Mouse (Mus musculus) heart, postnatal 0 days (tissue): ENCODE measurements around the gene Trir. TPM values are rescaled to one million over a fixed set of nuclear protein-coding genes. Genes with fewer than 3 reads are reported as not detected.

Experiments used
- ATAC-seq: fragments of 200-750 bp; cut with Nextera tagmentation; 2 replicates; pipeline ENCODE4 v1.8.0; 2017; ENCODE audit warnings: low read depth, moderate number of reproducible peaks, moderate library complexity; ENCODE audit not compliant: insufficient read depth
- DNase-seq: peaks from one replicate; pipeline ENCODE4 v3.0.0-alpha.2; 2016; ENCODE audit warnings: low spot score
- H3K27ac ChIP-seq: fragments of 300-500 bp; sonication (generic); 2 replicates; pipeline ENCODE4 v1.5.1; 2014; ENCODE audit warnings: low read depth, mild to moderate bottlenecking
- H3K27me3 ChIP-seq: fragments of 300-500 bp; sonication (generic); 2 replicates; pipeline ENCODE4 v1.6.1; 2014; ENCODE audit warnings: low read length, mixed read lengths; ENCODE audit not compliant: control insufficient read depth, insufficient read depth
- H3K36me3 ChIP-seq: fragments of 300-500 bp; sonication (generic); replicated peaks from 2 replicates; pipeline ENCODE4 v1.6.1; 2014; ENCODE audit warnings: low read length, mixed read lengths; ENCODE audit not compliant: control insufficient read depth, insufficient read depth
- H3K4me1 ChIP-seq: fragments of 300-500 bp; sonication (generic); 2 replicates; pipeline ENCODE4 v1.6.1; 2014; ENCODE audit warnings: antibody characterized with exemption; ENCODE audit not compliant: control insufficient read depth, insufficient read depth
- H3K4me2 ChIP-seq: fragments of 300-500 bp; sonication (generic); 2 replicates; pipeline ENCODE4 v1.6.1; 2014; ENCODE audit warnings: low read depth, mild to moderate bottlenecking, low read length, moderate library complexity
- H3K4me3 ChIP-seq: fragments of 300-500 bp; sonication (generic); 2 replicates; pipeline ENCODE4 v1.5.1; 2014; ENCODE audit warnings: low read depth, low read length
- H3K9ac ChIP-seq: fragments of 300-500 bp; sonication (generic); replicated peaks from 2 replicates; pipeline ENCODE4 v1.6.1; 2014; ENCODE audit warnings: low read depth, low read length, mixed read lengths
- H3K9me3 ChIP-seq: fragments of 300-500 bp; sonication (generic); replicated peaks from 2 replicates; pipeline ENCODE4 v1.6.1; 2016; ENCODE audit warnings: low read length; ENCODE audit not compliant: control insufficient read depth
- CTCF ChIP-seq: IDR thresholded peaks from 2 replicates; pipeline ENCODE4 v1.5.1; 2016; ENCODE audit warnings: antibody characterized with exemption, control low read depth, low read depth
- EP300 ChIP-seq: IDR thresholded peaks from 2 replicates; pipeline ENCODE4 v1.6.1; 2016; ENCODE audit warnings: antibody characterized with exemption, low read depth
- WGBS: fragments of 180-500 bp; shearing (Covaris S2); extraction: QIAGEN DNeasy Blood & Tissue Kit; methylation state at CpG from one replicate; pipeline ENCODE4 v1.1.7; 2014; 5-methylcytosine and 5-hydroxymethylcytosine counted together
- polyA plus RNA-seq: library from polyadenylated mRNA; unstranded; fragments of >200 nt; fragmentation: Nextera tagmentation; extraction: Ambion mirVana; gene quantifications from 2 replicates; pipeline ENCODE4 v1.2.1, GENCODE M21; 2015
- total RNA-seq: library from RNA; depleted of rRNA; stranded (reverse); fragments of >200 nt; gene quantifications from 2 replicates; pipeline ENCODE4 v1.2.3, GENCODE M21; 2014; ENCODE audit warnings: low replicate concordance; rRNA removed

The Trir gene
- 98.5 and 196 TPM in 2 replicates for total RNA-seq
- 62.4 and 66.5 TPM in 2 replicates for polyA plus RNA-seq

- DNase-seq = peak; percentile 98
- H3K9me3 ChIP-seq = no peaks in the 10 kb centered on the region
- ATAC-seq = peak; percentile 85
- WGBS = under 1% methylated on average over 74 of the region's 75 CpGs
- no peaks in the 10 kb centered on the region for H3K27me3 ChIP-seq
- peak within 1 kb of the TSS; percentile 97 for H3K4me3 ChIP-seq
- no peak for TF ChIP-seq CTCF
- TF ChIP-seq EP300 = peak; percentile 46; the same call in 1 of the 2 replicates
- peaks cover 31% of the 10 kb centered on the region for H3K4me1 ChIP-seq
- peaks cover 41% of the 10 kb centered on the region for H3K36me3 ChIP-seq
- peak within 1 kb of the TSS; percentile 91 for H3K4me2 ChIP-seq
- H3K27ac ChIP-seq = peak within 1 kb of the TSS; percentile 82
- peak within 1 kb of the TSS; percentile 98 for H3K9ac ChIP-seq
These were observed at the start of gene Trir for GRCm38 (mm10) chr8:85026670-85027515. Trir (plus strand) TSS chr8:85026823.

- Histone ChIP-seq H3K4me1 (peaks cover 33% of the 10 kb centered on the region), H3K36me3 (peaks cover 14% of the 10 kb centered on the region), H3K4me3 (peak overlapping the region; percentile 63), H3K9me3 (no peaks in the 10 kb centered on the region), H3K4me2 (peak overlapping the region; percentile 92), H3K27me3 (no peaks in the 10 kb centered on the region), H3K9ac (peak overlapping the region; percentile 67), H3K27ac (peak overlapping the region; percentile 92)
- WGBS = under 1% methylated on average over 66 of the region's 70 CpGs
- ATAC-seq (no peak), DNase-seq (peak; percentile 31)
- no peak for TF ChIP-seq CTCF
These were observed 49.0 kb upstream of the Trir start for GRCm38 (mm10) chr8:84977435-84978247.

DNA sequence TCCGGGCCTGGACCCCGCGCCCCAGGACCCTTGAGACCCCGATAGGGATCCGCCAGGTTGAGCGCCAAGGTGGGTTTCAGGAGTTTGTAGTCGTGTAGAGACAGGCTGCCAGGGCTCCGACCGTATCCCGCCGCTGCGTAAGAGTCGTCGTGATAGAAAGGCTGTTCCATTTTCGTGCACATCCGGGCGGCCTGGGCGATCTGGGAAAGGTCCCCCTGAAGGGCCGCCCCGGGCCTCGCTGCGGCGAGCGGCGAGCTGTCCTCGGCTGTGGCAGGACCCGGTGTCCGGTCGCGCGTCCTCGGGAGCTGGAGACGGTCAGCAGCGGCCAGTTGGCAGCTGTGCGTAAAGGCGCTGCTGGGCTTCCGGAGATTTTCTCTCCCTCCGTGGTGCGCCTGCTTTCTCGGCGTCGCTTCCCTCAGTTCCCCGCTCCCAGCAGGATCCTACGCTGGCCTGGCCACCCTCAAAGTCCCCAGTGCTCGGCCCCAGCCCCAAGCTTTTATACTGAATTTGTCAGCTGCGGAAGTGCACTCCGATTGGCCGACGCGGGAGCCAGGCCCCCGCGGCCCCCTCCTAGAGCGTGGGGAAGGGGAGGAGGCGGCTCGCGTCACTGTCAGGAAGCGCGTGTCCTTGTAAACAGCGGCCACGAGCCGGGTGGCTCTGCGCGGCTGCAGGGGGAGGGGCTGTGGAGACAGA, 48.2 kb upstream of the Trir start, which contains the start of gene Junb:
Junb (minus strand) TSS at position 471 of the 693 bp plus-strand sequence.
- WGBS = under 1% methylated on average over 62 of the region's 63 CpGs
- TF ChIP-seq EP300 = peak; percentile 88
- TF ChIP-seq CTCF = no peak
- H3K4me1 ChIP-seq = peaks cover 33% of the 10 kb centered on the region
- DNase-seq = peak; percentile 89
- H3K27ac ChIP-seq = peak within 1 kb of the TSS; percentile 92
- H3K4me2 ChIP-seq = peak within 1 kb of the TSS; percentile 92
- no peaks in the 10 kb centered on the region for H3K27me3 ChIP-seq
- ATAC-seq = peak; percentile 68
- H3K9me3 ChIP-seq = no peaks in the 10 kb centered on the region
- peak within 1 kb of the TSS; percentile 63 for H3K4me3 ChIP-seq
- H3K9ac ChIP-seq = peak within 1 kb of the TSS; percentile 67
- H3K36me3 ChIP-seq = peaks cover 6% of the 10 kb centered on the region

DNA sequence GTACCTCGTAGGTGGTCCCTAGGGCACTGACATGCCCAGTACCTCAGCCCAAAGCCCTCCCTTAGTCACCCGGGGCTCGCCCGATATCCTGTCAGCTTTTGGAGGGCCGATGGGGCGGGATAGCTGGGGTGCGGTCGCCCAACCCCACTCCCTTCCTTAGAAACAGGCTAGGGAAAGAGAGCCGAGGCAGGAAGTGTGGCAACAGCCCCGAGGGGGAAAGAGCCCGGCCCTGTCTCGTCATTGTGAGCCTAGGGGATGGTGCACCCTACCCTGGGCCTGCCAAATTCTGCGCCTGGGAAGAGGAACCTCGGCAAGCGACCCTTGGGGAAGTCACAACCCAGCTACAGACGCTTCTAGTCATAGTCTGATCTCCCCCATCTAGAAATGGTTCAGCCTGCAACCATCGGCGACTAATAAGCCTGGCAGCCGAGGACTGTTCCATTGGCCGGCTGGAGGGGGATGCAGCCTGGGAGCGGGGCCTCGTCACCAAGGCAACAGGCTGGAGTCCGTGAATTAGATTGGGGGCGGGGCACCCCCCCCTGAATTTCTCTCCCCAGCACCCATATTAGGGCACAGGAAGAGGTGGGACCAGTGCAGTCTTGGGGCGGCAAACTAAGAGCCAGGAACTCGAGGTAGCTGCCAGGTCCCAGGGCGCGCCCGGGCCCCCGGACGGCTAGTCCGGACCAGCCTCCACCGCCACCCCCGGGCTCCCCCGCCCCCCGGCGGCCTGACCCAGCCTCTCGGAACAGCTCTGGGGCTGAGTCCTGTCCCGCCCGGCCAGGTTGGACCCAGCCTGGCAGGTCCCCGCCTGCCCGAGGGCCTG, 46.8 kb upstream of the Trir start:
- H3K4me1 ChIP-seq = peaks cover 36% of the 10 kb centered on the region
- DNase-seq (peak; percentile 90), ATAC-seq (peak; percentile 33)
- peak overlapping the region; percentile 56 for H3K9ac ChIP-seq
- peak overlapping the region; percentile 92 for H3K27ac ChIP-seq
- no peaks in the 10 kb centered on the region for H3K36me3 ChIP-seq
- H3K9me3 ChIP-seq = no peaks in the 10 kb centered on the region
- H3K27me3 ChIP-seq = no peaks in the 10 kb centered on the region
- H3K4me2 ChIP-seq = peak overlapping the region; percentile 92
- H3K4me3 ChIP-seq = peak overlapping the region; percentile 63
- no peak for TF ChIP-seq CTCF
- 0 out of 2 replicates have a peak, but pooled peaks have one; percentile 49 for TF ChIP-seq EP300
- WGBS = 4% methylated on average over 39 of the region's 42 CpGs
